Mouse (Mus musculus) embryonic facial prominence, embryonic 14.5 days (tissue): ENCODE data around the gene Tmtc4. TPM values are rescaled to one million over a fixed set of nuclear protein-coding genes. Genes with fewer than 3 reads are reported as not detected.

Source experiments
- ATAC-seq: fragments of 200-750 bp; cut with Nextera tagmentation; 2 replicates; pipeline ENCODE4 v1.8.0; 2017; ENCODE audit warnings: low read depth, moderate number of reproducible peaks, moderate TSS enrichment
- DNase-seq: peaks from one replicate; pipeline ENCODE4 v3.0.0-alpha.2; 2015; ENCODE audit warnings: low spot score
- H3K27ac ChIP-seq: fragments of 300-500 bp; sonication (generic); replicated peaks from 2 replicates; pipeline ENCODE4 v1.5.1; 2014; ENCODE audit warnings: low read depth, mild to moderate bottlenecking, low read length, moderate library complexity
- H3K27me3 ChIP-seq: fragments of 300-500 bp; sonication (generic); replicated peaks from 2 replicates; pipeline ENCODE4 v1.6.1; 2014; ENCODE audit warnings: low read length; ENCODE audit not compliant: control insufficient read depth, insufficient read depth
- H3K36me3 ChIP-seq: fragments of 300-500 bp; sonication (generic); 2 replicates; pipeline ENCODE4 v1.6.1; 2014; ENCODE audit warnings: low read length, mixed read lengths; ENCODE audit not compliant: control insufficient read depth, insufficient read depth
- H3K4me1 ChIP-seq: fragments of 300-500 bp; sonication (generic); 2 replicates; pipeline ENCODE4 v1.6.1; 2014; ENCODE audit warnings: antibody characterized with exemption, low read length; ENCODE audit not compliant: control insufficient read depth, insufficient read depth
- H3K4me2 ChIP-seq: fragments of 300-500 bp; sonication (generic); 2 replicates; pipeline ENCODE4 v1.6.1; 2014; ENCODE audit warnings: low read depth, mild to moderate bottlenecking, low read length, moderate library complexity, mixed read lengths
- H3K4me3 ChIP-seq: fragments of 300-500 bp; sonication (generic); 2 replicates; pipeline ENCODE4 v1.5.1; 2014; ENCODE audit warnings: low read depth, mild to moderate bottlenecking, low read length
- H3K9ac ChIP-seq: fragments of 300-500 bp; sonication (generic); 2 replicates; pipeline ENCODE4 v1.6.1; 2014; ENCODE audit warnings: low read depth, mild to moderate bottlenecking, low read length, moderate library complexity, mixed read lengths
- H3K9me3 ChIP-seq: fragments of 300-500 bp; sonication (generic); 2 replicates; pipeline ENCODE4 v1.6.1; 2016; ENCODE audit warnings: low read length; ENCODE audit not compliant: control insufficient read depth
- WGBS: fragments of 180-500 bp; shearing (Covaris S2); extraction: QIAGEN DNeasy Blood & Tissue Kit; methylation state at CpG from one replicate; pipeline ENCODE4 v1.1.7; 2014; 5-methylcytosine and 5-hydroxymethylcytosine counted together
- polyA plus RNA-seq: library from polyadenylated mRNA; unstranded; fragments of >200 nt; fragmentation: Nextera tagmentation; extraction: Ambion mirVana; gene quantifications from 2 replicates; pipeline ENCODE4 v1.2.1, GENCODE M21; 2014

Gene Tmtc4
- polyA plus RNA-seq, 1 experiment from 2014 or later: 26.2 TPM

DNA sequence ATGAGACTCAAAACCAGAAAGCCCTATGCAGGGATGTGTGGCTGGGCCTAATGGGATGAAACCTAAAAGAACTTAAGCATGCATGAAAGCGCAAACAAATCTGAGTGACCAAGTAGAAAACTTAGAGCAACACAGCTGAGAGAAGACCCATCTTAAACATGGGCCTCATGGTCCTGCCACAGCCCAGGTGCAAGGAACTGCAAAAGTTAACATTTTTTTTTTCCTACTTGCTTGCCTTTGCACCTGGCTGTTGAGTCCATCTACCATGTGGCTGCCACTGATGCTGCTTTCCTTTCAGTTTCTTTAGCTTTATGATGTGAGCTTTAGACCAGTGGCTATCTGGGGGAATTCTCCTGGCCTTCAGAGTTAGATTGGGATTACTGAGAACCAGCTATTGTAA, 66.2 kb downstream of the Tmtc4 start:
- H3K9me3 ChIP-seq: no peaks in the 10 kb centered on the region
- H3K4me1 ChIP-seq: no peaks in the 10 kb centered on the region
- WGBS: 94% methylated on average over 1 of the region's 1 CpGs
- no peak overlapping the region for H3K9ac ChIP-seq
- no peak overlapping the region for H3K4me3 ChIP-seq
- peaks cover 23% of the 10 kb centered on the region for H3K36me3 ChIP-seq
- H3K27ac ChIP-seq: no peak overlapping the region
- H3K4me2 ChIP-seq: no peak overlapping the region
- H3K27me3 ChIP-seq: no peaks in the 10 kb centered on the region
- no peak for DNase-seq
- no peak for ATAC-seq

DNA sequence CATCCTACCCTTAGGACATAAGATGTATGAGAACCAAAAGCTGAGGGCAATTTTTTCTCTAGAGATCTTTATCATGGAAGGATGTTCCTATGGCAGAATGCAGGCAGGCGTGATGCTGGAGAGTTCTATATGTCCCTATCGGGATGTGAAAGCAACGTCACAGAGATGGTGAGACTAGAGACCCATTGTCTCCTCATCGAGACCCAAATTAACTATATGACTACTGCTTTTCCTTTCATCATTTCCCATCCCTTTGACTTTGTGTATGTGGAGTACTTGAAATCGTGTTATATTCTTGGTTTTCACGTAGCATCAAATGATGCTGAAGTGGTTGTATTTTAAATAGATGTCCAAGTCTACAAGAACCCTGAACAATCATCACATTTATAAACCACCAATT, 70.2 kb downstream of the Tmtc4 start, which contains the start of gene Ggact:
Ggact (minus strand) TSS at position 101 of the 400 bp plus-strand sequence.
- Histone ChIP-seq H3K4me2 (peak within 1 kb of the TSS; percentile 89), H3K4me1 (0 out of 2 replicates have a peak, but pooled peaks cover 8% of the 10 kb centered on the region), H3K36me3 (peaks cover 12% of the 10 kb centered on the region; the same call in 1 of the 2 replicates), H3K4me3 (peak within 1 kb of the TSS; percentile 71), H3K9me3 (peaks cover under 1% of the 10 kb centered on the region; the same call in 1 of the 2 replicates), H3K27ac (no peak within 1 kb of the TSS), H3K9ac (peak within 1 kb of the TSS; percentile 76), H3K27me3 (no peaks in the 10 kb centered on the region)
- ATAC-seq: no peak
- no peak for DNase-seq
- WGBS: 75% methylated on average over 6 of the region's 6 CpGs

DNA sequence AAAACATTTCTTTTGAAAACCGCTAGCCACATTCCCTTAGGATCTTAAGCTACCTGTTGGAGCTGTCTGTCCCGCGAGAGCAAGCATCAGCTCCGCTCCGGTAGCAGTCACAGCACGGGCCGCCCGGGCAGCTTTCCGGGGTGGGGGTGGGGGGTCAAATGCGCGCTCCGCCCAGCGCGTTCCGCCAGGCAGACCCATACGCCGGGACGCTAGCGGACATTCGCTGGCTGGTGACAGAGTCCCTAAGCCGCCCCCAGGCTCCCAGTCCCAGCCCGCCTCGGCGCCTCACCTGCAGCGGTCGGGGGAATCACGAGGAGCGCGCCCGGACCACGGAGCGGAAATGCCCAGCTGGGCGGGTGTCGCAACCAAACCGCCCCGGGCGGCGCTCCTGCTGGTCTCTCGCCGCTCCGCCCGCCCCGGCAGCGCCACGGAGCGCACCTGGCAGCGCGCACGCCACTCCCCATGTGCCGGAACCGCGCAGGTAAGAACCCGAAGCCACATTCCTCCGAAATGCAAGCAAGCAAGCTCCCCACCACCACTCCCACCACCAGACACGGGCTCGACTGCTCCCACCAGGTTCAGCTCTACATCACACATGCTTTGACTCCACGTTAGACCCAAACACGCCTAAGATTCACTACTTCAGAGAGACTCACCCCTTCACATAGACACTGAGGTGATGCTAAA, 70.9 kb downstream of the Tmtc4 start:
- H3K9ac ChIP-seq: peak overlapping the region; percentile 76
- H3K4me3 ChIP-seq: peak overlapping the region; percentile 71
- H3K27ac ChIP-seq: no peak overlapping the region
- H3K27me3 ChIP-seq: no peaks in the 10 kb centered on the region
- H3K9me3 ChIP-seq: peaks cover 5% of the 10 kb centered on the region; the same call in 1 of the 2 replicates
- peak overlapping the region; percentile 89 for H3K4me2 ChIP-seq
- under 1% methylated on average over 32 of the region's 58 CpGs for WGBS
- DNase-seq (peak; percentile 62), ATAC-seq (peak; percentile 86)
- H3K4me1 ChIP-seq: 0 out of 2 replicates have a peak, but pooled peaks cover 8% of the 10 kb centered on the region
- H3K36me3 ChIP-seq: peaks cover 12% of the 10 kb centered on the region; the same call in 1 of the 2 replicates

DNA sequence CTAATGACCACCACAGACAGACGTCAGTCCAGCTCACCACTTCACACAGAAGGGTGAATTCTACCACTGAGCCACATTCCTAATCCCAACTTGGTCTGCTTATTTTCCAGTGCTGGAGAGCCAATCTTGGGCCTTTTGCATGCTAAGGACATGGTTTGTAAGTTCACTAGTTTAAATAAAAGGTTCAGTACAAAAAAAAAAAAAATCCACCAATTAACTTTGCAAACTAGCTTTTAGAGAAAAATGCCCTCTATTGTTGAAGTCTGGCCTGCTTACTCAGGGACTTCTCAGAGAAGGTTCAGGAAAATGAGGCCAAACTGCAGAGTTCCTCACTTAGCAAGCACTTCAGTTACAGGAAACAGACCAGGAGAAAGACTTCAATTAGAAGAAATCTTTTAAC, 71.7 kb downstream of the Tmtc4 start:
- Histone ChIP-seq H3K9ac (peak overlapping the region; percentile 76; the same call in 1 of the 2 replicates), H3K4me1 (0 out of 2 replicates have a peak, but pooled peaks cover 8% of the 10 kb centered on the region), H3K9me3 (peaks cover 10% of the 10 kb centered on the region), H3K27me3 (no peaks in the 10 kb centered on the region), H3K36me3 (peaks cover 8% of the 10 kb centered on the region; the same call in 1 of the 2 replicates), H3K4me3 (peak overlapping the region; percentile 71), H3K27ac (no peak overlapping the region), H3K4me2 (peak overlapping the region; percentile 89)
- no peak for ATAC-seq
- DNase-seq: no peak
- WGBS: 49% methylated on average over 1 of the region's 1 CpGs

DNA sequence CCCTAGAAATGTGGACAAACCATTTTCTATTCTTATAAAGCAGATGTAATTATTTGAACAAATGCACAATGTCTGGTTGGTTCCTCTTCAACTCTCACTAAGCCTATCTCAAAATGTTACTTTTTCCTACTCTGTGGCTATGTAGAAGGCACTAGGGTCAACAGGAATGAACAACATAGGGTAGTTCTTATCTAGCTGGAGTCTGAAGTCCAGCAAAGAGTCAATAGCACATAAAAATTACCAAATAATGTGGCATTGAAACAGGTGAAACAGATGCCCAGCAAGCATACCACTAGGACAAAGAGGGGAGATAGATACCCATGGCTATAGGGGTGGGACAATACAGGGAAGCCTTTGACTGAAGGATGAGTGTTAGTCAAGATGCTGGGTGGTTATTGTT, 72.6 kb downstream of the Tmtc4 start:
- DNase-seq (no peak), ATAC-seq (no peak)
- Histone ChIP-seq H3K27ac (no peak overlapping the region), H3K9me3 (peaks cover 16% of the 10 kb centered on the region), H3K27me3 (no peaks in the 10 kb centered on the region), H3K9ac (no peak overlapping the region), H3K36me3 (no peaks in the 10 kb centered on the region), H3K4me1 (0 out of 2 replicates have a peak, but pooled peaks cover 8% of the 10 kb centered on the region), H3K4me3 (no peak overlapping the region), H3K4me2 (no peak overlapping the region)

DNA sequence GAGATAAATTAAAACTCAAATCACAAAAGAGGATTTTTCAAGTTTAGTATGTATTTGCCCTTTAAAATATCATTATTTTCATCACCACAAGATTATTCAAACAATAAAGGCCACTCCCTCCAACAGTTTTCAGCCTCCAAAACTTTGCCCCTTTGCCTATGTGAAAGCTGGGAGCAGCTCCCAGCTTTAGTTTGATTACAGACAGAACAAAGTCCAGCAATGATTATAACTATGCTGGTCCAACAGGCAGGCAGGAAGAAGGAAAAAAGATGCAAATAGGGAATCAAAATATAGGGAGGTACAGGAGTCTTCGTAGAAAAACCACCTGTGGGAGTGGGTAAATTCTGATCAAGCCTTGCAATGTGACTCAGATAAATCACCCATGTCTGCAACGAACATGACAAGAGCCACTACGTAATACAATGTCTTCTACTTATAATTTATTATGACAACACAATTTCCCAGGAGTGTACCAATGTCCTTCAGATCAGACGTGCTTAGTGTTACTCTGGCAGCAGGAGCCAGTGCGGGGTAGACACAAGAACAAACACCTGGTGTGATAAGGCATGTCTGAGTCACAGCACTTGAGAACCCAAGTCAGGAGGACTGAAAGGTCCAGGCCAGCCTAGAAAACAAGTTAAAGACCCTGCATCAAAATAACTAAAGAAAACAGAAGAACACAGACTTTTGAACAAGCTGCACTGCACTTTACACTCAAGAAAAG, 74.3 kb downstream of the Tmtc4 start:
- ATAC-seq: no peak
- Histone ChIP-seq H3K27me3 (no peaks in the 10 kb centered on the region), H3K4me2 (no peak overlapping the region), H3K4me3 (no peak overlapping the region), H3K9me3 (peaks cover 16% of the 10 kb centered on the region), H3K27ac (no peak overlapping the region), H3K4me1 (0 out of 2 replicates have a peak, but pooled peaks cover 8% of the 10 kb centered on the region), H3K9ac (no peak overlapping the region), H3K36me3 (no peaks in the 10 kb centered on the region)
- DNase-seq: no peak
- WGBS: 79% methylated on average over 5 of the region's 5 CpGs

DNA sequence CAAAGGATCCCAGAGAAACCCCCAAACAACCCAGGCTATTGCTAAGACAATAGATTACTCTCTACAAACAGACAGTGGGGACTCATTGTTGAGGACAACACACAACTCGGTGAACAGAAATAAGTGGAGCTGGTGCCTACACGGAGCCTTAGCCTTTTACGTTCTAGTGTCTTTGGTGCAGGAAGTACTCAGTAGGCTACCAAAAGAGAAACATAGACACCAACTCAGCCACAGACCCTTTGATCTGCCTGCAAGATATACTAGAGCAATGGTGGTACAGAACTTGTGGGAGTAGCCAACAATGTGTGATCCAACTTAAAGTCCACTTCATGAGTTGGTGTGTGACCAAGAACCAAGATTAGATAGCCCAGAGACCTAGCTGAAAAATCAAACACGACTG, 75.8 kb downstream of the Tmtc4 start:
- Histone ChIP-seq H3K27me3 (no peaks in the 10 kb centered on the region), H3K9me3 (peaks cover 16% of the 10 kb centered on the region), H3K9ac (no peak overlapping the region), H3K27ac (no peak overlapping the region), H3K4me1 (0 out of 2 replicates have a peak, but pooled peaks cover 8% of the 10 kb centered on the region), H3K36me3 (no peaks in the 10 kb centered on the region), H3K4me2 (no peak overlapping the region), H3K4me3 (no peak overlapping the region)
- WGBS: 89% methylated on average over 4 of the region's 4 CpGs
- ATAC-seq: no peak
- no peak for DNase-seq

DNA sequence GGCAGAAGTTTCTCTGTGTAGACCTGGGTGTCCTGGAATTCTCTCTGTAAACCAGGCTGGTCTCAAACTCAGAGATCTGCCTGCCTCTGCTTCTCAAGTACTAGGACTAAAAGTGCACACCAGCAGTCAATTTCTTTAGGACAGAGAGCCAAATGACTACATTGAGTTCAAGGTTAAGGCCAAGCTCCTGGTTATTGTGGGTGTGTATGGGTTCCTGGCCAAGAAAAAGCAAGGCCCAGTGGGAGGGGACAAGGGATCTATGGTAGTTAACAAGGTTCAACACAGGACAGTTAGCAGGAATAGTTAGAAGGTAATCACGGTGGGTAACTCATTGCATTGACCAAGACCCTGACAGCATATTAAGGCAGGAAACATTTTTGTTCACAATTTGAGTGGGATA, 78.8 kb downstream of the Tmtc4 start:
- Histone ChIP-seq H3K4me2 (no peak overlapping the region), H3K4me1 (peaks cover 7% of the 10 kb centered on the region; the same call in 1 of the 2 replicates), H3K27me3 (no peaks in the 10 kb centered on the region), H3K4me3 (no peak overlapping the region), H3K9me3 (peaks cover 16% of the 10 kb centered on the region), H3K27ac (no peak overlapping the region), H3K9ac (no peak overlapping the region), H3K36me3 (no peaks in the 10 kb centered on the region)
- DNase-seq (no peak), ATAC-seq (no peak)
- WGBS: 92% methylated on average over 1 of the region's 1 CpGs
